Mouse (Mus musculus): Measurements from ENCODE around the gene Aff1.

DNA sequence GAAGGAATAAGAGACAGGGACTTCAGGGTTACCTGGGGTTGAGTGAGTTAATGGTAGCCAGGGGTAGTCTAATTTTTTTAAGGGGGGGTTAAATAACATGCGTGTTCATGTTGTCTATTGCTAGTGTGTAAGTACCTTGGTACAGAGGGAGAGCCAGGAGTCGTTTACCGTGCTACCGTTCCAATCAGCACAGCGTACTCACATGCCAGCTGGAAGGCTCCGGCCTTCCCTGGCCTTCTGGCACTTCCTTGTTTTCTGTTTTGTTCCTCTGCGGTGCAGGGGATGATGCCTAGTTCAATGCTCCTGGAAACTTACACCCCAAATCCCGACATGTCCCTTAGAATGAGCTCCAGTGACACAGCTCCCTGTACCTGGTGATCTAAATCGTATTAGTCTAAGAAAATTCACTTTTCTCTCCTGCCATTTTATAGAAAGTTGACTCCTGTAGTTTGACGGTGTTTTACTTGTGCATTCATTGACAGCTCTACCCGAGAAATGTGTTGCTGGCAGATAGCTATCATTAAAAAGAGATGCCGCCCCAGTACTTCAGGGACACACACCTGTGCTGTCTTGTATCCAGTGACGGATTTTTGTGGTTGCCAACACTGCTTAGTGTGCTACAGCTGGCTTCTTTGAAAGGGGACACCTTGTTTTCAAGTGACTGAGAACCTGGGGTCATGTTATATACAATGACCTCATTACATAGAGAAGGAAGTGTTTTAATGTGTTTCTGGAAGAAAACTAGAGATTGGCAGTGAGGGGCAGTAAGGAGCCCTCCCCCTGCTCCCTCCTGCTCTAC, 129.5 kb downstream of the Aff1 start:
- TF ChIP-seq CTCF (IDR thresholded peaks at IDR 0.05; ENCODE audit: insufficient read depth, low read length) (no peak), POLR2A (IDR thresholded peaks at IDR 0.05; ENCODE audit: borderline replicate concordance, extremely low read depth, low read depth, low read length) (no peak)

All from lung, adult 2 months (tissue).